Mouse (Mus musculus): Measurements from ENCODE around the gene Hdac11.
A peak's percentile ranks its signal among the peaks of the same experiment; 100 is the strongest.

Gene Hdac11

GRCm38 (mm10) chr6:91169129-91169528 is 12.7 kb downstream of the Hdac11 start:
- DNase-seq (ENCODE audit: low spot score): no peak

DNA sequence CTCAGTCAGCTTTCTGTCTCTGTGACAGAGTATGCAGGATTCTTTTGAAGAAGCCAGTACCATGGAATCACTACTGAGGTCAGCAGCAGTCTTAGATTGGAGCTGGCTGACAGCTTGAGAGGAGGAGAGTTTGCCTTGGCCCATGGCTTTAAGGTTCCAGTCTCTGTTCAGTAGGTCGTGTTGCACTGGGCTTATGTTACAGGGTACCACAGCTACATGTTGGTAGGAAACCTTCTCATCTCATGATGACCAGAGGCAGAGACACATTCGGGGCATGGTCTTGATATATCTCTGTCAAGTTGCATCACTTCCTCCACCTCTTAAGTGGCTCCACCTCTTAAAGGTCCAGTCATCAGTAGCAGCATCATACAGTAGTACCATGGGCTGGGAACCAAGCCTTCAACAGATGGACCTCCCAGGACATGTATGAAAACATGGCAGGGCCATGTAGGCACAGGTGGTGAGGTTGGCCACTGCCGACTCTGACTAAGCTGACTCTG is 15.0 kb downstream of the Hdac11 start:
- no peak for DNase-seq (ENCODE audit: low spot score)

- DNase-seq (ENCODE audit: low spot score): no peak
These were observed 15.9 kb downstream of the Hdac11 start for GRCm38 (mm10) chr6:91172381-91172780.

GRCm38 (mm10) chr6:91173221-91173880 is 16.9 kb downstream of the Hdac11 start:
- DNase-seq (ENCODE audit: low spot score): no peak

DNA sequence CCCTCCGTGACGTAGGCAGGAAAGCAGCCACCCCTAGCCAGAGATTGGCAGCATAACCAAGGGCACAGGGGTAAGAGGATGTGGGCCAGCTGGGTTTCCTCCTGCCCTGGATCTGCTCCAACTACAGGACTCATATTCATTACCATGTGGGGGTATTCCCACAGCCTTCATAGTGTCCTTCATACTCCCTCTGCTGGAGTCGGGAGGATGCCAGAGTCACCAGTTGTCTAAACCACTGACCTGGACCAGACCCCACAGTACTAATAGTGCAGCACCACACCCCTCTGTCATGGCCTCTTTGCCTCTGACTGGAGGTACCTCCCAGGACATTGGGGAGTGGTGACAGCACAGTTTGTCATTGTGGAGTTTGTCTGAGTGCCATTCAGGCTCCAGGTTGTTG is 17.7 kb downstream of the Hdac11 start:
- no peak for DNase-seq (ENCODE audit: low spot score)

DNA sequence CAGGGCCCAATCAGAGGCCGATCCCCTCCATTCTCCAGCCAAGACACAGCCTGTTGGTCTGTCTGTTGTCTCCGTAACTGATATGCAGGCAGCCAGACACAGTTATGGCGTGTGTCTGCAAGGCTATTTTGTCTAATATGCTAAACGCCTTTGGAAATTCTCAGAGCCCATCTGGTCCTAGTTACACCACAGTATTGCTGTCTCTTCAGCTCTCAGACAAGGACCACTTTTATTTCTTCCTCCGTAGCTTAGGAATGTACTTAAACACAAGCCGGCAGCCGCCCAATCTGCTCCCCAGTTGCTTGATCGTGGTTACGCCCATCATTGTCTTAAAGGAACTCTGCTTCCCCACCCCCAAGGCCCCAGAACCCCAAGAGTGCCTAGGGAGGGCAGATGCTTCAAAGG is 24.3 kb downstream of the Hdac11 start:
- DNase-seq (ENCODE audit: low spot score): no peak

GRCm38 (mm10) chr6:91181320-91181719 is 24.9 kb downstream of the Hdac11 start:
- DNase-seq (ENCODE audit: low spot score): no peak

DNA sequence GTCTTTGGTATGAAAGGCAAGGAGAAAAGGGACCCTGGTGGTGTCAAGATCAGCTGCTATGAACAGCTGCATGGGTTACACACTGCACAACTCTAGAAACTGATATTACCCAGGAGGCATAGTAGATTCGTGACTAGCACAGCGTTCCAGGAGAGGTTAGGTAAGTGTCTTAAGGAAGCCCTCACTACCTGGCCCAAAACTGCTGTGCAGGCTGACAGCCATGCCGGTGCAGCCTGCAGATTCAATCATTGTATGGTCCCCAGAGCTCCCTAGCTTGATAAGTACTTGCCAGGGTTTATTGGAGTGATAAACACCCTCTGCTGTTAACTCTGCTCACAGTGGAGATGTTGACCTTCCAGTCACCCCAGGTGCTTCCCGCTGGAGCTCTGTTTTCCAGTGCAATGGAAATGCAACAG is 25.6 kb downstream of the Hdac11 start:
- no peak for DNase-seq (ENCODE audit: low spot score)

- DNase-seq (ENCODE audit: low spot score): no peak
These were observed 26.6 kb downstream of the Hdac11 start for GRCm38 (mm10) chr6:91183041-91183440.

- DNase-seq (ENCODE audit: low spot score): no peak
These were observed 27.5 kb downstream of the Hdac11 start for GRCm38 (mm10) chr6:91183980-91184379.

DNA sequence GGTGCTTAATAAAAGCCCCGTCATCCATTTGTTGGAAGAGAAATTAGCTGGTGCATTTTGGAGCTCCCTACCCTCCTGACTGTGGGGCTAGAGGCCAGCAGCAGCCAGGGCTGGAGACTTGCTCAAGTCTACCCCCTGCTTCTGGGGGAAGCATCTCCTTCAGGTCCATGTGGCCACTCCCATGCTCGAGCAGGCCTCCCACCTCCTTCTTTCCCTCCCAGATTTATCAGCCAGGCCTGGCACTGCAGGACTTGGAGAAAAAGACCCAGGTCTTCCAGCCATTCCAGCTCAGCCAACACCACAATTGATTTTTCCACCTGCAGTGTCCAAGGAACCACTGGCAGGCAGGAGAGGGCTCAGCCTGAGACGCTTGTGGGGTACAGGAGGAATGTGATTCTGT is 28.3 kb downstream of the Hdac11 start:
- no peak for DNase-seq (ENCODE audit: low spot score)

DNA sequence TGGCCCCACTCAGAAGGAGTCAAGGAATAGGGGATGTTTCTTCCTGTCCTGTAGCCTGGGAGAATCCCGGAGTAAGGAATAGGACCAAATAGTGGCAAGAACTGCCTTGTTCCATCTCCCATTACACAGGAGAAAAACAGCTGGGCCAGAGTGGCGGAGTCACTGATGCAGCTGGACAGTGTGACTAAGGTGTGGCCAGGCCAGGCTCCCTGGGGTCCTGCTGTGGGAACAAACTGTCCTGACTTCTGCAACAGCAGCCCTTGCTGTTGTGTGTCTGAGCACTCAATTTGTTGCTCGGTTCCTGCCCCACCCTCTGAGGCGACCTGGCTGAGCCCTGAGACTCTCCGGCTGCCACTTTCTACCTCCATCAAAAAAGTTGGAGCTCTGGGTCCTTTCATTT is 29.0 kb downstream of the Hdac11 start:
- no peak for DNase-seq (ENCODE audit: low spot score)

DNA sequence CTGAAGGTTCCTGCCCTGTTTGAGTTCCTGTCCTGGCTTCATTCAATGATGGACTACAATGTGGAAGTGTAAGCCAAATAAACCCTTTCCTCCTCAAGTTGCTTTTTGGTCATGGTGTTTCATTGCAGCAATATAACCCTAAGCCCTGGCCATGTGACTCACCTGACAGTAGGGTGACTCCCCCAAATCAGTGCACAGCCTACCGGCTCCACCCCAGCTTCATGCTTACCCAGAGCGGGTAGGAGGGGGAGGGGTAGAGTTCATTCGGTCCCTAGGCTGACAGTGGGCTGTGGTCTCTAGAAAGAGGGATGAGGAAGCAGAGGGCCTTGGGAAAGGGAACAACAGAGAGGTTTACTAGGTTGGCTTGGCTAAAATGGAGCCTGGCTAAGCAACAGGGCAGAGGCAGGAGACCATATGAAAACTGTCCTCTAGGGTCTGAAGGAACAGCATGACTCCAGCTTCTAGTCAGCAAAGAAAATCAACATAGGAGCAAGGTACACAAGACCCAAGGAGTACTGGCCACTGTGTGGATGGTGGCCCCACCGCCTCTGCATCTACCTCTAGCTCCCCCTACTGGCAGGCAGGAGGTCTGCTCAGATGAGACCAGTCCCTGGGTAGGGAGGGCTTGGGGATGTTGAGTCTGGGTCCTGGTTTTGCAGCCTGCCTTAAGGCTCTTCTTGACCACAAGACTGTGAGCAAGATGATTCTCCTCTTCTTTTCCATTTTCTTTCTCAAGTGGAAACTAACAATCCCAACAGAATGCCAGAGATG is 29.9 kb downstream of the Hdac11 start:
- DNase-seq (ENCODE audit: low spot score): no peak

DNA sequence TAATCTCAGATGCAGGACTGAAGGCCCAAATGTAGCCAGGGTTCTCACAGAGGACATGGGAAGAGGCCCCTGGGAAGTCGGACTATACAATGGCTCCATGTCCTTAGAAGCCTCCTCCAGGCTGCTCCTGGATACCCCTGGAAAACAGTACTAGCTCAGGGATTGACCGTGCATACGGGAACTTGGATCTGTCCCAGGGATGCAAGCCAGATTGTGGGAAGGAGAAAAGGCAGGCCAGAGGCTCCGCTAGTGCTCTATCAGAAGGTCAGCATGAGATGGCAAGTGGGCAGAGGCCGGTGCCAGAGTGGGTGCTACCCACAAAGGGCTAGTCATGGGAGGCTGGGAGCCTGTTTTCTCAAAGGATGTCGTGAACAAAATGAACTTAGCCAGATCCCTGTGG is 30.5 kb downstream of the Hdac11 start:
- no peak for DNase-seq (ENCODE audit: low spot score)

- no peak for DNase-seq (ENCODE audit: low spot score)
These were observed 31.4 kb downstream of the Hdac11 start for GRCm38 (mm10) chr6:91187871-91188270.

DNA sequence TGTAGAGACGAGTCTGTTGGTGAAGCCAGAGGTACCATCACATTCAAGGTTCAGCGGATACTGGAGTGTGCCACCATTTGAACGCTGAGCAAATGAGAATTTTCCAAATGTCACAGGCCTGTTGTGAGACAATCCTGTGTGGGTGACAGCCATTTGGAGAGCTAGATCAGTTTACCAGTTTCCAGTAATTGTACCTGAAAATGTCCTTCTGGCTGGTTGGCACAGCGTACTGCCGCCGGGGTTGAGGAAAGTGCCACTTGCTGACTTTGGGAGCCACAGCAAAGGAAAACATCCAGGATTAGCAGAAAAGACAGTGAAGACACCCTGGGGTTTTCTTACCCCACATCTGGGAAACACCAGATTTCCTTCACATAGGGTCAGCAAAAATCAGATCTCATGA is 33.5 kb downstream of the Hdac11 start:
- no peak for DNase-seq (ENCODE audit: low spot score)

DNA sequence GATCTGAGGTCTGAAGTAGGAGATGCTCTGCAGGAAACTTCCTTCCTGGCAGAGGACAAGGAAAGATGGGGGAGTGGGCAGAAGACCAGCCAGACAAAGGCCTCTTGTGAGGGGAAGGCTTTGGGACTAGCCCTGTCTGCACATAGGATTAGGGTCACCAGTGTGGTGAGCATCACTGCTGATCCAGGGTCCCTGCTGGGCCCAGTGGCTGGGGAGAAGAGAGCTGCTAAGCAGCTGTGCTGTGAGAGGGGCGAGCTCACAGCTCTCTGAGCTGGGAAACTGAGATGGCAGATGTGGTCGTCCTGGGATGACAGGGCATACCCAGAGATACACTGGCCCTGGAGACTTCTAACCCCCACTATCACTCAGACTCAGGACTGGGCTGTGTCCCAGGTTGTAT is 35.0 kb downstream of the Hdac11 start:
- DNase-seq (ENCODE audit: low spot score): no peak

- DNase-seq (ENCODE audit: low spot score): no peak
These were observed 36.0 kb downstream of the Hdac11 start for GRCm38 (mm10) chr6:91192421-91192820.

GRCm38 (mm10) chr6:91192851-91193545 is 36.5 kb downstream of the Hdac11 start:
- DNase-seq (ENCODE audit: low spot score): no peak

DNA sequence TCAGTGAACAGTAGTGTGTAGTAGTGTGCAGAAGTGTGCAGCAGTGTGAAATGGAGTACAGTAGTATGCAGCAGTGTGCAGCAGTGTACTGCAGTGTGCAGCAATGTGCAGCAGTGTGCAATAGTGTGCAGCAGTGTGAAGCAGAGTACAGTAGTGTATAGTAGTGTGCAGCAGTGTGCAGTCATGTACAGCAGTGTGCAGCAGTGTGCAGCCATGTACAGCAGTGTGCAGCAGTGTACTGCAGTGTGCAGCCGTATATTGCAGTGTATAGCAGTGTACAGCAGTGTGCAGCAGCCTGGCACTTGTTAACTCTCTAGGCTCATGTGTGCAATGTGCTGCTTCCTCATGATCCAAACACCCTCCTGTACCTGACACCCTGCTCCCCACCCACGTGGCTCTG is 42.0 kb downstream of the Hdac11 start:
- DNase-seq (ENCODE audit: low spot score): no peak

DNA sequence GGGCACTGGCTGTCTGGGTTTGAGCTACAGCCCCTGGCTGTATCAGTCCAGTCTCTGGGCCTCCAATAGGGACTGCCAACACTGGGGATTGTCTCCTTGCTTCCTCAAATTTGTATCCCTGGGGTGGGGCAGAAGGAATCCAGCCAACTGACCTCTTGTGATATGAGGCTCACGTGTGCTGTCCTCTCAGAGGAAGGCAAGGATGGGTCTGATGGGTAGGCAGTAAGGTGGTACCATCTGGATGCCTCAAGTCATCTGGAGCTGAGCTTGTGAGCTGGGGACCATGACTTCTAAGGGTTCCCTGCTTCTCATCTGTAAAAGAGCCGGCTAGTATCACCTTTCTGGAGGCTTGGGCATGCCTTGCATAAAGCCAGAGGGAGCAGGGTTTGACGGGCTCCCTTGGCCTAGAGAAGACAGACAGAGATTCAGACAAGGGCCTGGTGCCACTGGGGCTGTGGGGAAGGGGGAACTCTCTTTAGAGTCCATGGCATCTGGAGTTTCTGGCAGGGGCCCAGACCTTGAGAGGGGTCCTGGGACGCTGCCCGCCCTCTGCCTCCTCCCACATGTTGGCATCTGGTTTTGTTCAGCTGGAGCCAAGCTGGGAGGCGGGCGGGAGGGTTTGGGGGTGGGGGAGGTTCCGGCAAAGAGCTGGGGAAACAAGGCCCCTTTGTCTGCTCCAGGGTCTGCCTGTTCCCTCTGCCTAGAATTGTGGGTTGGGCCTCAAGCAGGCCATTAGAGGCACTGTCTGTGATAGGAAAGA is 44.1 kb downstream of the Hdac11 start:
- DNase-seq (ENCODE audit: low spot score): peak; percentile 38

GRCm38 (mm10) chr6:91201881-91202341 is 45.4 kb downstream of the Hdac11 start:
- DNase-seq (ENCODE audit: low spot score): no peak
